Mouse (Mus musculus) mature B cell (primary cell): ENCODE results near the gene Plekha6.

Experiments used
- in situ Hi-C: fragments of 300-500 bp; cut with MboI; formaldehyde crosslinking; loops from 2 replicates; pipeline ENCODE4 v1.14.3; 2019

Gene Plekha6

DNA sequence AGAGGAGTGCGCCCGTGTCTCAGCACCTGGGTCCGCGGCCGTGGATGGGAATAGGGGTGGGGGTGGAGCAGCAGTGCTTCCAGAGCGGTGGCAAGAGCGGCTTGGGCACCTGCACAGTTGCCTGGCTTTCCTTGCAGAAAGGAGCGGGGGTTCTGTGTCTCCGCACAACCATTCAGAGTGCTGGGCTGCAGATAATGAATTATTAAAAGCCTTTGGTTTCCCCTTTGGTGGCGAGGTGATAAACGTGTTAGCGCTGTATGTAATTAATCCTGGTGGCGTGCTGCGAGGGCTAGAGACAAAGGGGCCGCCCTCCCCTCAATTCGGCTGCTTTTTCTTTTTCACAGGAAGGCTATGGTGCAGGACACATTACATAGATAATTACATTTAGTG, 18.7 kb downstream of the Plekha6 start:
- in situ Hi-C loops, result no loop called here

DNA sequence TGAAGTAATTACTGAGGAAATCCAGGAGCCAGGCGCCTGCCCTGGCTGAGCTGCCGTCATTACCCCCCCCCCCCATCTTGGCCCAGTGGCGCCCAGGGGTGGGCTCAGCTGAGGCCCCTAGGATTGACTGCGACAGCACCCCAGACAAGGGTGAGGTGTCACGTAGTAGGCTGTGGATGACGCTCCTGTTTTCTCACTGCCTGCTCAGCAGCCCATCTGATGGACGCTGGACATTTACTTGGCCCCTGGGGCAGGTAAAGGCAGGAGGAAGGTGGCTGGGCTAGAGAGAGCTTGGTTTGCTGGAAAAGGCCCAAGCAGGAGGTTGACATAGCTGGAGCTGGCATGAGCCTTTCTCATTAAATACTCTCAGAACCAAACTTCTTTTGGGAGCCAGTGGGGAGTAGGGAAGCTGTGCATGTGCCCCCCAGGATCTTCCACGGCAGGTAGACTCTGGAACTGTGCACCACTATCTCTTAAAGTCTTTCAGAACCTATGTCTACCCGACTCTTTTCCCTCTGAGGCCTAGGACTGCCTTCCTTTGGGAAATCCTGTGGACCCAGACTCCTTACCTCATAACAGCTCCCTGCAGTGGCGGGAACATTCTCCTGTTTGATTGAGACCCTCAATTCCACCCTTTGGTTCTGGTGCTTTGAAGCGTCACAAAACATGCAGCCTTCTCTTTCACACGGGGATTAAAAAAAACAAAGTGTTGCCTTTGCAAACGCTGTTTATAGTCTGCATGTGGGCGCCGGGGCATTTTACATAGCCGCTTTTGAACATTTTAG, 19.3 kb downstream of the Plekha6 start:
- in situ Hi-C loops, result no loop called here

DNA sequence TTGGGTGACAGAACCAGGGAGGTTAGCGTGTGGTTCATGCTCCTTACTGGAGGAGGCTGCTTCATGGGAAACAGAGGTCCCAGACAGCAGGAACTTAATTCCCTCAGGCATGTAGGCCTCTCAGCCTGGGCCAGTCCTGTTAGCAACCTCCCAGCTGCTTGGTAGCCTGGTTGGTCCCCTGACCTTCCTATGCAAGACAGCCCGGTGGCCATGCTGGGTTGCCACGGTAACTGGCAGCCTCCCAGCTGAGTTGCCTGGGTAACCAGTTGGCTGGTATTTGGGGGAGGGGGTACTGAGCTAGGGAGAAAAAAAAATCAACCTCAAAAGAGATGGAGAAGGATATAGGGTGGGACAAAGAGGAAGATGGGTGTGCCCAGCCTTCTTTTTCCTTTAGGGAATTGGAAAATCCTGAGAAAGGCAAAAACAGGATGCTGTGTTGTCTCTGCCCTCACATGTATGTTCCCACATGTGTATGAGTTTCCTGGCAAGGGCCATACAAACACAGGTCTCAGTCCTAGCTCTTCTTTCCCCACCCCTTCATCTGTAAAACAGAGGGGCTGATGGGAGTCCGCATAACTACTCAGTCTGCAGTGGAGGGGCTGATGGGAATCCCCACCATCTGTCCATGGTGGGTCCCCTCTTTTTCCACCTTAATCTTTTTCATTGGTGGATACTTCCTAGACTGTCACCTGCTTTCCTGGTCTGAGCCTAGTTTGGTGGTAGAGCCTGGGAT, 24.1 kb downstream of the Plekha6 start:
- in situ Hi-C loops, result no loop called here

DNA sequence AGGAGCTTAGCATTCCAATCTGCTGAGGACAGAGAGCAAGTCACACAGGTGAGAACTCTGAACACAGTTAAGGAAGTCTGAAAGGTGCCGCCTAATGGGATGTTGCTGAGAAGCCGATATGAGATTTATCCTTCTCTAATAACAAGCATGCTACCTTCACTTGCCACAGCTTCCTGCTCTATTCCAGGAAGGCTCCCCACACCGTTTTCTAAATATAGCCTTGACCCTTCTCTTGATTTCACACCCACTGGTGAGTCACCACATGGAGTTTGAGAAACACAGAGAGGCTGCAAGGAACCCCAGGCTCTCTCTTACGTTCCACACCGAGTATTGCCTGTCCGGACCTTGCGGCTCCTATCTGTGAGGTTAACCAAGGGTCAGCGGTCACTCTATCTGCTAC, 24.7 kb downstream of the Plekha6 start:
- in situ Hi-C loops, result no loop called here

DNA sequence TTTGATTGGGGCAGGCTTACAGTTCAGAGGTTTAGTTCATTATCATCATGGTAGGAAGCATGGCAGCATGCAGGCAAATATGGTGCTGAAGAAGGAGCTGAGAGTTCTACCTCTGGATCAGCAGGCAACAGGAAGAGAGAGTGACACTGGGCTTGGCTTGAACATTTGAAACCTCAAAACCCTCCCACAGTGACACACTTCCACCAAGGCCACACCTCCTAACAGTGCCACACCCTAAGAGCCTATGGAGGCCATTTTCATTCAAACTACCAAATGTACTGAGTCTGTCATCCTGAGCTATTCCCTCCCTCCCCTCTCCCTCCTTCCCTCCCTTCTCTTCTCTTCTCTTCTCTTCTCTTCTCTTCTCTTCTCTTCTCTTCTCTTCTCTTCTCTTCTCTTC, 25.5 kb downstream of the Plekha6 start:
- in situ Hi-C loops, result no loop called here

DNA sequence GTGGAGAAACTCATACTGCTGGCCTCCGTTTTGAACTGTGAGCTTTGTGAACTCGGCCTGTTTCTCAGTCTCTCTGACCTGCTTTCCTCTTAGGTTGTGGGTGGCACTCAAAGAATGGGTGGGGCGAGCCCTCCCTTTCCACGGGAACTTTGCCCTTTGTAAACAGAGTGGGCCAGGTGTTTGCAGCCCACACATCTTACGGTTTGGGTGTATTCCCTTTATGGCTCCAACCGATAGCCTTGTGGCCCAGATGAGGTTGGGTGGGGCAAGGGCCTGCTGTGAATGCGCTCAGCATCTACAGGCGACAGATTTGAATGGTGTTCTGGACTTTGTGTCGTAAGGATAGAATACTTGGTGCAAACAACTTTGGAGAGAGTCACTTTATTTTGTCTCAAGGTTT, 26.5 kb downstream of the Plekha6 start:
- in situ Hi-C loops, result no loop called here

DNA sequence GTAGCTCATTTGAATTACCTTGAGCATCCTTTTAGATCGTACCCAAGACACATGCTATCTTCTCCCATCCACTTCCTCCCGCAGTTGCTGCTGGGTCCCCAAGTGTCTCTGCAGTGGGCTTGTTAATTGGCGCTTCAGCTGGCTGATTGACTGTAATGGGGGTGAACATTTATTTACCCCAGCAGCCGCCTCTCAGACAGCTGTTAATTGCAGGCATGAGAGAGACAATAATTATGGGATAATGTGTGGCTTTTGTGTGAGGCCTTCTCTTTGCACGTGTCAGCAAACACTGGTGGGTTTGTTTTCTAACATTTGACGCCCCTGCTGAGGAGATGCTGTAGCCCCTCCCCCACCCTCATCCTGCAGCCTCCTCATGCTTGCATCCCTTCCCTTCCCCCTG, 32.2 kb downstream of the Plekha6 start:
- in situ Hi-C loops, result no loop called here

DNA sequence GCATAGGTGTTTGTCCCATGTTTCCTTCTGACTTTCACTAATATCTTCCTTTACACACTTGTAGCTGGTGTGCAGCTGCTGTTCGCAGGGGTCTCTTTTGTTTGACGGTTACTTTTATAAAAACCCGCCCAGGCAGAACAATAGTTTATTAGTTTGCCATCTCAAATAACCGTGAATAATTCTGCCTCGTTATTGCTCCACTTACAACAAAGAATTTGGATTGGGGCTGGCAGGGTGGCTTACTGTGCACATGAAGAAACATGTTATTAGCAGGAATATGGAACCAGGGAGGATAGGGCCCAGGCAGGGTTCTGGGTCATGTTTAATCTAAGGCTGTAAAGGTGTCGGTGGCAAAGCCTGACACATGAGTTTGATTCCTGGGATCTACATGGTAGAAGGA, 33.3 kb downstream of the Plekha6 start:
- in situ Hi-C loops, result no loop called here

DNA sequence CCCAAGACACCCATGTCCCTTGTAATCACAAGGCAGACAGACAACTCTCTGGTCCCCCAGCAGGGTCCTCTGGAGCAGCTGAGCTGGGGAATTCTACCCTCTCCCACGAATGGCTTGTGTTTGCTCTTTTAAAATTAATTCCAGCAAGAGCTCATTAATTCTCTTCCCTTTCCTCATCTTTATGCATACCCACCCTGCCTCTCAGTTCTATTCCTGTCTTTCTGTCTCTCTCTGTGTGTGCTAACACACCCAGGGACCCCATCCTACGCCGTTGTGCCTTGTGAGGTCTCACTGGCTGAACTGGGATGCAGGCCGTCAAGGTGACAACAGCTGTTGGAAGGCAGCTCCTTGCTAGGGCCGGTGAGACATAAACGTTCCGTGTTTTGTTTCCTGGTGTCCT, 35.7 kb downstream of the Plekha6 start:
- in situ Hi-C loops, result no loop called here

DNA sequence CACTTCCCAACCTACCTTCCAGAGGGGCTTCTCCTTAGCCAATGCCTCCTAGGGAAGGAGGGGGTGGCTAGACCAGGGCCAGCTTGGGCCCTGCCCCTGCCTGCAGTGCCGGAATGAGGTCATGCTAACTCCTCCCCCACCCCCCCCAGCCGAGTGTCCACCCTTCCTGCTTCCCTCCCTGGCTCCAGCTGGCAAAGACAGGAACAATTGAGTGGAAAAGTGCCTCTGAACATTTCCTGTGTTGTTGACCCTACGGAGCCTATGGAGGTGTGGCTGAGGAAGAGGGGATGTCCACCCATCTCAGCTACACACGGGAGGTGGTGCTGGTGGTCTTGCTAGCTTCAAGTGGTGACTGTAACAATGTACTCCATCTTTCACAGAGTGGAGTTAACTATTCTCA, 37.5 kb downstream of the Plekha6 start:
- in situ Hi-C loops, result no loop called here

DNA sequence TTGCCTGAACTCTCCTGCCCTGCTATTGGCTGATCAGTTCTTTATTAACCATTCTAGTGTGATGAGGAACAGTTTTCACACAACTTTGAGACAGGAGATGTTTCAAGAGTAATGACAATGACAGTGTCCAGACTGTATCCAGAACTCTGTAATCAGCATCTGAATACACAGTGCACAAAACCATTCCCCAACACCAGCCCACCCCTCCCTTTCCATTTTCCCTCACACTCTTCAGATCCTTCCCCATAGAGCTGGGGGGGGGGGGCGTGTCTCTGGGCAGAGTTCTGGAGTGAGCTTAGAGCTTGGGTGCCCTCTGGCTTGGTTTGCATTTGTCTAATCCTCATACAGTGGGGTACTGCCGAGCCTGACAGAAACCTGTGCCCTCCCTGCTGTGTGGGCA, 39.7 kb downstream of the Plekha6 start:
- in situ Hi-C loops, result no loop called here

DNA sequence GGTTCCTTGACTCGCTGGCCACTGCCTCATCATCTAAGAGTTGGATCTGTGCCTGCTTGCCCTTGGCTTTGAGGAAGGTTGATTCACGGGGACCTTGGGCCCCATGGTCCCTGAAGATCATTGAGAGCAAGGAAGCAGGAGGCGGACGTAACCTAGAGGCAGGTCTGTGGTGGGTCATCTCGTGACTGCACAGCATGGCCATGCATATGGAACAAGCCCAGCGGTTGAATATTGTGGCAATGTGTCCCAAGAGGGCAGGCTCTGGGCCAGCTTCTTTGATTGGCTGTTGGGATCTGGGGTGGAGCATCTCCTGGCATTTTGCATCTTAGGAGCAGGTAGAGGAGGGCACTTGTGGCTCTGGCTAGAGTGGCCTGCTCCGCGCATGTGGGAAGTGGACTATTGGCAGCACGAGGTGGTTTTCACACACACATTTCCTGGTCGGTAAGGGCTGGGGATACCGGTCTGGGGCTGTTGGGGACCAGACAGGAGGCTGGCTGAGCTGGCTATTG, 40.4 kb downstream of the Plekha6 start:
- in situ Hi-C loops, result no loop called here

DNA sequence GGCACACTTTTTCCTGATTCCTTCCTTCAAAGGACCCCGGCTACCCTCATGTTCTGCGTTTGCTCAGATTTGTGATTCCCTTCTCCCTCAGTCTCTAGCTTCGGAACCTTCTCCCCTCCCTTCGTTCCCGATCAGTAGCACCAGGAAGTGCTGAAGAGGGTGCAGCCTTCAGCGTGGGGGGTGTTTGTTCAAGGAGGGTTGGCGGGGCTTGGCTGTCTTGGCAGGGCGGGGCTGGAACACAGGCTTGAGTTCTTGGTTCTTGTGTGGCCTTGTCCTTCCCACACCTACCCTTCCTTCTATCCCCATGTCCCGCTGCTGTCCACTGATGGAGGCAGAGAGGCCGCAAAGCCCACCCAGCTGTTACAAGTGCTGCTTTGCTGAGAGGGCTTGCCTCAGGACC, 41.0 kb downstream of the Plekha6 start:
- in situ Hi-C loops, result no loop called here

DNA sequence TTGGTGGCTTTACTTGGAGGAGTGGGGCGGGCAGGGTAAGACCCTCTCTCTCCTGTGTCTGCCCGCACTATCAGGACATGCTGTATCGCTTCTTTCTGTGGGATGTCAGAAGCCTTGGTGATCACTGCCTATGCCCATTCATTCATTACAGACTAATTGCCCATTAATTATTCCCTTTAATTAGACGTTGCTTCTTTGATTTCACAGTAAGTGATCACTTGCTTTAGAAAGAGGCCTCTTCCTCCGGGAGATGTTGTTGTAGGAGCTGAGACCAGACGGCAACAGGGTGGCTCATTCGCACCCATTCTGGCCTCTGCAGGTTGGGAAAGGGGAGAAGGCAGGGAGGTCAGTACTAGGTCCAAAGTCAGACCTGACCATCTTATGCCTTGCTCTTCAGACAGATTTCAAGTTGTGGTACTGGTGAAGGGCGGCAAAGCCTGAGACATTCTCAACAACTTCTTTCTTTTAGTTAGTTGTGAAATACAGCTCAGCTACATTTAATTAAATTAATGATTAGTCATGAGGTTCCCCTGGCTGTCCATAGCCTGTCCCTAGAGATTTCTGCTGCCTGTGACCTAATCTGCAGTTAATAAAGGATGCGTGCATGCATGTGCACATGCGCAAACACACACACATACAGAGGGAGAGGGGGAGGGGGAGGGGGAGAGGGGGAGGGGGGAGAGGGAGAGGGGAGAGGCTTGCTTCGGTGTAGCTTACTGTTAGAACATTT, 44.2 kb downstream of the Plekha6 start:
- in situ Hi-C loops, result no loop called here

DNA sequence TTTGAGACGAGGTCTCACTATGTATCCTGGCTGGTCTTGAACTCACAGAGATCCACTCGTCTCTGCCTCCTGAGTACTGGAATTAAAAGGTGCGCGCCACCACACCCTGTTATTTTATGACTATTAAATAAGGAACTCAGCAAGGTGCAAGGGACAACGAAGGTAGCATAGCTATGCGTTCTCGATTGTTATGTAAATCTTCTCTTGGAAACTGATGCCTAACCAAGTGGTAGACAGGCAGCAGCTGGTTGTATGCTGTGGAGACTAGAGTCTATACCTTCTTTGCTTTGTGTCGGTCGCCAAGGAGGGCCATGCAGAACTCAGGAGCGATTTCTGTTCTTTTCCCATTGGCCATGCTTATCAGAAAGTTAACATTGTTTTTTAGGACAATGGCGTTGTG, 45.0 kb downstream of the Plekha6 start:
- in situ Hi-C loops, result no loop called here

DNA sequence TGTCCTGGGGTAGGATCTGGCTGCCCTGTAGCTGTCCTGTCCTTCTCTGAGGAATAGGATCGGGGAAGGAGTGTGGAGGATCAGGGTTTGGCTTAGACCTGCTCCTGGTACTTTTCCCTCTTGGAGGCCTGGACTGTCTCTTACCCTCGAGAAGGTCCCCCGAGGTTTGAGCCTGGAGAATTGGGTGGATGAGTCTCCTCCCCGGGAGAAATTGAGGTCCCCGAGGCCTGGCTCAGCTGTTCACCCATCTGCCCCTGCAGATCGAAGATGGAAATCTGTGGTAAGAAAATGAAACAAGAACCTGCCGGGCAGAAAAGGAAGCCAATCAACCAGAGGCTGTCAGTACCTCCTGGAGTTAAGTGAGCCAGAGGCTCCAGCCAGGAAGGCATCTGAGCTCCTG, 45.5 kb downstream of the Plekha6 start:
- in situ Hi-C loops, result no loop called here

DNA sequence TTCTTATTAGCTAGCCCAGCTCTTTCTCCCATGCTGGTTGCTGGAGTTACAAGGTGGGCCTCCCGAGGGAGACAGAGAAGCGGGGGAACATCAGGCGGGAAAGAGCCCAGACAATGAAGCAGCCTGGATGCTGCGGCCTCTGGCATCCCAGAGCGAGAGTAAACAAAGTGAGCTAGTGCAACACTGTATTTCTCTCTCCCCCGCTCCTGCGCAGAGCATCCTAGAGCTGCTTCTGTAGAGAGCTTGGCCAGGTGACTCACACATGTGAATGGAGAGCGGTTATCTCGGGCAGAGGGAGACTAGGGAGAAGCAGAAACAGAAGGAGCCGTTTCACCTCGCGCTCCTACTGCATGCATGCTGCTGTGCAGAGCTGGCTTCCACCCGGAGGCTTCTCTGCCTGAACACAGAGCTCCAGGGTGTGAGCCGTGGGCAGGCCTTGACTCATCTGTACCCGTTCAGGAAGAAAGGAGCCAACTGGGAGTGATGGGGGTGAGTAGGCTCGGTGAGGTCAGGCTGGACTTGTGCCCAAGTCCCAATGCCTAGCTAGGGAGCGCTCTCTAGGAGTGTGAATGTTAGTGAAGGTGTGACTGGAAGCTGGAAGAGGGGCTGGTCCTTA, 46.0 kb downstream of the Plekha6 start:
- in situ Hi-C loops, result no loop called here

DNA sequence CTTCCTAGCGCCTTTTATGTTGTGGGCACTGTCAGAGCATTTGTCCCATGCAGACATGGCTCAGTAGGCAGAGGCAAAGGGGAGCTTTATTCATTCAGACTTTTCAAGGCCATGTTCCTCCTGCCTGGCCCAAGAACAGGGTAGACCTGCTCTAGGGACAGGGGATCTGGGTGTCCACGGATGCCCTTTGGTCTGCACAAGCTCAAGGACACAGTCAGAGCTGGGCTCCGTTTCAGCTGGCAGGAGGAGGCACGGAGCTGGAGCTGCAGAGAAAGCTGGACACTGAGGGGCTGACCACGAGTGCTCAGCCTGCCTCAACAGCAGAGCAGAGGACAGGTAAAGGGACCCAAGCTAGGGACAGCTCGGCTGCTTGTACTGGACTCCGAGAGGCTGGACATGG, 46.8 kb downstream of the Plekha6 start:
- in situ Hi-C loops, result no loop called here

DNA sequence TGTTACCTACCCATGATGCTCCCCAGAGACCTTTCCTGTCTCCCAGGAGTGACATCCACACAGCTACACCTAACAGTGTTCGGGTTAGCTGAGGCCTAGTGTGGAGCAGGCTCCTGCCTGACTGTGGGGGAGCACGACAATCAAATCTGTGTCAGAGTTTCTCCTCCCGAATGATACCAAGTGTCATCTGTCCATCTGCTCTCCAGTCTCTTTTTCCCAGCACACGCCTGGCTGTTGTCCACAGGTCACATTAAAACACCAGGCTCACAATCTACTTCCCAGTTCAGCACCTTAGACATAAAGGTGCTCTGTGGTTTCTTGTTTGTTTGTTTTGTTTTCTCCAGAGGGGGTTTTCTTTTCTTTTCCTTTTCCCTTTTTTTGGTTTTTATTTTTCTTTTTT, 48.3 kb downstream of the Plekha6 start:
- in situ Hi-C loops, result no loop called here

DNA sequence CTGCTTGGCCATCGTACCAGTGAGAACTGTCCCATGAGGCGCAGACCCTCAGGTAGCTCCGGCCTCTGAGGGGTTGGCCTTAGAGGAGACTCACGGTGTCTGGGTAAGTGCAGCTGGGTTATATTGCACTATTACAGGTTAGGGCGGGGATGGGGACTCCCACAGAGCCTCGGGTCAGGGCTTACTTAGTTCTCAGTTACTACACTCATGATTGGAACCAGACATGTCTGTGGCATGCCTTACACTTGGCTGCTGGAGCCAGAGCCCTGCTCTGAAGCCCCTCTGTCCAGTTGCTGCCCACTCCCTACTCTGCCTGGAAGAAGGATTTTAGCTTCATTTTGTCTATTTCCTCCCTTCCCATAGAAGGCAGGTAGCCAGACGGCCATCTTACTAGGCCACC, 49.1 kb downstream of the Plekha6 start:
- in situ Hi-C loops, result no loop called here

DNA sequence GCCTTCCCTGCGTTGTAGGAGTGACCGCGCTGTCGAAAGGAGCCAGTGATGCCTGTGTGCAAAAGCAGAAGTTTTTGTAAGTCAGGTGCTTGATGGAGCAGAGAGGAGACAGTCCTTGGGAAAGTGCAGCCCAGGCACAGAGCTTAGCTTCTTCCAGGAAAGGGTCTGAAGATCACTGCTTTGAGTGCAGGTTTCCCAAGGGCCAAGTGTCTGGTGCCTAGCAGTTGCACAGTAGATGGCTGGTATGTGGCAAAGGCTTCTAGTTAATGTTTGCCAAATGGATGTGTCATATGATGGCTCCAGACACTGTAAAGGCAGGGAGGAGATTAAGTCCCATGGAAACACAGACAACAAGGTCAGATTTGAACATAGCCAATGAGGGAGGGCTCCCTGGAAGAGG, 49.9 kb downstream of the Plekha6 start:
- in situ Hi-C loops, result no loop called here

DNA sequence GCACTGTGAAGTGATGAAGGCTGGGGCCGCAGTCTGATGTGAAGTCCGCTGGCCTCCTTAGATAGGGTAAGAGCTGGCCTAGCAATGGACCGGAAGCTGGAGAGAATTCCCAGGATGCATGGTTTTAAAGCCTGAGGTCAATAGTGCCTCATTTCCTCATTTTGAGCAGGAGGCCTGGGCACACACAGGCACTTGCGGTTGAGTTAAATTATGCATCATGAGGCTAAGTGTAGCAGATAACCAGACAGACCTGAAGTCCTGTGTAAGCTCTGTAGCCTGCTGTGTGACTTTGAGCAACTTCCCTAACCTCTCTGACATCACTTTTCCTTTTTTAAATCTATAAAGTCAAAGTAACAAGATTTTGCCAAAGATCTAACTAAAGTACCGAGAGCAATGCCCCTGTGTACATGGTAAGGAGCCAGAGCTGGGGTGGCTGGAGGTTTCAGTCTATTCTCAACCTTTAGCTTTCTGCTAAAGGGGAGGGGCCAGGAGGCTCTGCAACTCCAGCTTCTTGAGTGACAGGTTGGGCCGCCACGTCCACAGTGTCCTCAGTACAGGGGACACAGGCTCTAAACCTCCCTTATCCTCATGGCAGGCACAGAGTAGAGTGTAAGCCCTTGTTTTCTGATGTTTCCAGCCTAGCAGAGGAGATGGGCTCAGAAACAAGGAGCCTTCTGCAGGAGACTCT, 50.8 kb downstream of the Plekha6 start:
- in situ Hi-C loops, result no loop called here
